Mouse (Mus musculus): ENCODE results near the gene Tjp3.

Gene Tjp3

DNA sequence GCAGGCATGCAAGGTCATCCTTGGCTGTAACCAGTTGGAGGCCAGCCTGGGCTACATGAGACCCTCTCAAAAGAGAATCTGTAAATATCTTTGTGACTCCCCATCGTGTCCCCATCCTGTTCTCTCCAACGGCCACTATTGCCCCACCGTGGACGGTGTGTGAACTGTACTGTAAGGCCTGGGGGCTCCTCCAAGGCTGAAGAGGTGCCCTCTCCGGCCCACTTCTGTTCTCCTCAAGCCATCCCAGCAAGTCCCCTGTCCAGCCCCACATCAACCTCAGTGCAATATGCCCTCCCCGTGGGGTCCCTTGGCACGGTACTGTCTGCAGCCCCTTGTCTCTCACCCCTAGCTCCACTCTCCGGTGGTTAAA, 27.9 kb upstream of the Tjp3 start:
- no peak for DNase-seq

DNA sequence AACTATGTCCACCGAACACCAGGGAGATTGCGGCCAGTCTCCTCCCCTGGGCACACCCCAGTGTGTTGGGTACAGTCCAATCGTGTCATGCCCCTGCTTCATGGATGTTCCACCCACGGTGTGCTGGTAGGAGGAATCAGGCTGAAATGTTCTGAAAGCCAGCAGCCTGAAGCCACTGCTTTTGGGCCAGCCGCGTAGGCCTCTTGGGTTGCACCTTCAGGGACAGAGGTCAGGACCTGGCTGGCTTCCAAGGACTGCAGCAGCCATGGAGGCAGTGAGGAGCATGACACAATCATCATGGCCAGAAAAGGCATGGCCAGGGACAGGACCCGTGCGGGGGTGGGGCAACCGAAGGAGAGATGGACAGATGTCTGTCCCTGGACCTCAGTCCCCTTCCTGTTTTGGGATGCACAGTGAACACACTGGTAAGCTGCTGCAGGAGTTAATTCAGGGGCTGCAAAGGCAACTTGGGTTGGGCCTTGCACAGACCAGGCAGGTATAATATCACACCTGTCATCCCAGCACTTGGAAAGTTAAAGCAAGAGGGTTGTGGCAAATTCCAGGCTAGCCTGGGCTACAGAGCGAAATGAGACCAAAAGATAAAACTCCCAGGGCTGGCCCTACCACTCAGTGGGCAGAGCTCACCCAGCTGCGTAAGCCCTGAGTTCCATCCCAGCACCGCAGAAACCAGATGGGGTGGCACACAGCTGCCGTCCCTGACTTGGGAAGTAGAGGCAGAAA, 27.4 kb upstream of the Tjp3 start:
- DNase-seq = peak; percentile 50 to 56

DNA sequence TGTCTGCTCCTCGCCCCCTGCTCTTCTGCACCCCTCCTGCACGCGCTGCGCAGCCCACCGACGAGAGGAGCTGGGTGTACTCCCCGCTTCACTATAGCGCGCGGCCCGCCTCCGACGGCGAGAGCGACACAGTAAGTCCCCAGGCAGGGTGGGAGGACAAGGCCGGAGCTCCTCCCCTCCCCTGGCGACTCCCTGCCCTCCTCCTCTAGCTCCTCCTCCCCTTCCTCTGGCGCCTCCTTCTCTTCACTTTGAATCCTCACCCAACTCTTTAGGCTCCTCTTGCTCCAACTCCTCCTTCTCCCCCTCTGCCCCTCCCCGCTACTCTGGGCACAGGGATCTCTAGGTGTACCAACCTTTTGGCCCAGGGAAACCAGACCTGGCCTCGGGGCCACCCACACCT, 25.9 kb upstream of the Tjp3 start:
- DNase-seq = peak; percentile 86 to 90

DNA sequence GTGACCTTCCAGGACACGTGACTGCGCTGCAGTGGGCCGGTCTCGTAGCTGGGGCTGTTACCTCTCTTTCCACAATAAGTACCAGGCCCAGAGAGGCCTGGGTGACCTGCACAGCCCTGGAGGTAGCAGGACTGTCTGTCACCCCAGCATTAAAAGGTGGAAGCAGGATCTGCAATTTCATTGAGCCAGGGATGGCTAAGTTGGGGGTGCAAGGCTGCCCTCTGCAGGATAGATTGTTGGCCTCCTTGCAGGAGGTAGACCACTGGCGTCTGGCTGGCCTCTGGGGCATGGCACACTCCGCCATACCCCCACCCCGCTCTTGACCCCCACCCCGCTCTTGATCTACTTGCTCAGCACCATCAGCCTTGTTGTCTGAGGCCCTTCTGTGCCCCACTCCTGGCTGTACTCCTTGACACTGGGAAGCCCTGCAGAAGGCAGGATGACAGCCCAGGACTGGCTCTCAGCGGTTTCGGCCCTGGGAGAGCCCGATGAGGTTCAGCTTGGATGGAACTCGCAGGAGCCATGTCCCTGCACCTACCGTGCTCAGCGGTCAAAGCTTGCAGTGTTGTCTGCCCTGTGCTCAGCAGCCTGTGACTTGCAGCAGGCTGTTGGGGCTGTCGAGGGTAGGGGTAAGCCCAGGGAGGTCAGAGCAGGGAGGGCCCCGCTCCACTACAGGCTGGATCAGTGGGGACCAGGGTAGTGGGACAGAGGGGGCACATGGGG, 25.1 kb upstream of the Tjp3 start:
- DNase-seq = no peak

DNA sequence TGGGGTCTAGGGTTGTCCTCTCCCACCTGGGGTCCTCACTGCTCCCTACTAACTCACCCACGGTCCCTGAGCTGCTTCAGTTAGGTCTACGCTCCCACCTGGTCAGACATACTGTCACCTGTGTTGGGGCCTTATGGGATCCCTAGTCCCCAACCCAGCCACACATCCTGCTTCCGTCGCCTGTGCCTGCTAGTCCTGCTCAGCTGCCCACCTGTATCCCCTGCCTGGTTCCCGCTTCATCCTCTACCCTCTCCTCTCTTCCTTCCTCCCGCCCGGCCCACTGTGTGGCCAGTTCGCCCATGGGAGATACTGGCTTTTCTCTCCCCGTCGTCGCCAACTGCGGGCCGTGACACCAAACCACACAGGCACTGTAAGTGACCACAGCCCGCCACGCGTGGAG, 24.2 kb upstream of the Tjp3 start:
- DNase-seq = no peak

DNA sequence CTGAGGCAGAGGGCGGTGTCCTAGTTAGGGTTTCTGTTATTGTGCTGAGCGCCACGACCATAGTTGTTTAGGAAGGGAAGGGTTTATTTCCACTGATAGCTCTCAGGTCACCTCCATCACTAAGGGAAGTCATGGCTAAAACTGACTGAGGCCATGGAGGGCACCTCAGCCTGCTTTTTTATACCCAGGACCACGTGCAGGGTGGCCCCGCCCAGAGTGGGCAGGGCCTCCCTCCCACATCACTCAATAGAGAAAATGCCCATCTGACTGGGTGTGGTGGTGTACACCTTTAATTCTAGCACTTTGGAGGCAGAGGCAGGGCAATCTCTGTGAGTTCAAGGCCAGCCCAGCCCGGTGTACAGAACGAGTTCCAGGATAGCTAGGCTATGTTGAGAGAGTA, 22.8 kb upstream of the Tjp3 start:
- DNase-seq = no peak

DNA sequence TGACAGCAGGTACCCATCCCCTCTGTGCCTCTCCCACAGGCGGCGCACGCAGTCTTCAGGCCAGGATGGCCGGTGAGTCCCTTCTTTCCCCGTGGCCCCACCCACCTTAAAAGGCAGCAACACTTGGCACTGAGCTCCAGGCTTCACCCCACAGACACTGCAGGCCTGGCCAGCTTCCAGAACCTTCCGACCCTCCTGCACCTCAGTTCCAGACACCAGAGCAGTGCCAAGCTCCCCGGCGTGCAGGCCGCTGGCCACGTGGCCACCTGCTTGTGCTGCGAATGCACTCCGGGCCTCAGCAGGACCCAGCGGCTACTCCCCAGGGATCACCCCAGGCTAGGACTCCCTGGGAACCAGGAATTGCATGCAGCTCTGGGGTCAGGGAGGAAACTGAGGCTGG, 22.2 kb upstream of the Tjp3 start:
- DNase-seq = no peak

DNA sequence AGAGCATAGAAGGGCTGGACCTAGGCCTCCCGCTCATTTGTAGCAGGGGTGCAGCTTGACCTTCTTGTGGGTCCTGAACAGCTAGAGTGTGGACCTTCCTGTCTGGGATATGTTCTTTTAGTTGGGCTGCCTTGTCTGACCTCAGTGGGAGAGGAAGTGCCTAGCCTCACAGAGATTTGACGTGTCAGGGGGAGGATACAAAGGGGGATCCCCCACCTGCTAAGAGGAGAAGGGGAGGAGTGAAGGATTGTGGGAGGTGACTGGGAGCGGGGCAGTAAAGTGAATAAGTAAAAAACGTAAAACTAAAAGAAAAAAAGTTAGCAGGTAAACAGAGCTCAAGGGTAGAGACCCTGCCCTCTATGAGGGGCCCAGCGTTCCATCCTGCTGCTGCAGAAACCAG, 18.2 kb upstream of the Tjp3 start:
- DNase-seq = no peak

DNA sequence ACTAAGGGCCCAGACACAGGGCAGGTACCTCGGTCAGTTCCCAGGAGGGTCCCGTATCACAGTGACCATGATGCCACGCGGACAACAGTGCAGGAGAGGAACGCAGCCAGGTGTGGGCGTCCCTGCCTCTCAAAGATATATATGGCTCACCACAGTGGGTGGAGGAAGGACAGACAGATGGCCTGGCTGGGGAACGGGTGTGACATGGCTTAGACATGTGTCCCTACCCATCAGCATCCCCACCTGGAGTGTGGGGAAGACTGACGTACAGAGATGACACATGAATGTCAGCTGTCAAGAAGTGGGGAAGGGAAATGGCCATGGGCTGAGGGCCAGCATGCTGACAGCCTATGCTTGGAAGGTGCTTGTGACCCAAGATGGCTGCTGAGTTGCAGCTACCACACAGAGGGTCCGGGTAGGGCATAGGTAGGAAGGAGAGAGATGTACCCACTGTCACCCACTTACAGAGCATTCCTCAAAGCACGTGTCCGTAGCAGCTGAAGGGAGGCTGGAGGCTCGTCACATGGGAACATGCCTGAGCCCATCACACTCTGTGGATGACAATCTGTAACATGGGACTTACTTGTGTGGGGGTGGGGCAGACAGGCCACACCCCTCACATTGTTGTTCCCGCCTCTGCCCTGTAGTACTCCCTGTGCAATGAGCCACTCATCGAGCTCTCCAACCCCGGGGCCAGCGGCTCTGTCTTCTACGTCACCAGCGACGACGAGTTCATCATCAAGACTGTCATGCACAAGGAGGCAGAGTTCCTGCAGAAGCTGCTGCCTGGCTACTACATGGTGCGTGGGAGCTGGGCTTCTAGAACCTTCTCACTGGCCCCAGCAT, 15.7 kb upstream of the Tjp3 start:
- DNase-seq = no peak

DNA sequence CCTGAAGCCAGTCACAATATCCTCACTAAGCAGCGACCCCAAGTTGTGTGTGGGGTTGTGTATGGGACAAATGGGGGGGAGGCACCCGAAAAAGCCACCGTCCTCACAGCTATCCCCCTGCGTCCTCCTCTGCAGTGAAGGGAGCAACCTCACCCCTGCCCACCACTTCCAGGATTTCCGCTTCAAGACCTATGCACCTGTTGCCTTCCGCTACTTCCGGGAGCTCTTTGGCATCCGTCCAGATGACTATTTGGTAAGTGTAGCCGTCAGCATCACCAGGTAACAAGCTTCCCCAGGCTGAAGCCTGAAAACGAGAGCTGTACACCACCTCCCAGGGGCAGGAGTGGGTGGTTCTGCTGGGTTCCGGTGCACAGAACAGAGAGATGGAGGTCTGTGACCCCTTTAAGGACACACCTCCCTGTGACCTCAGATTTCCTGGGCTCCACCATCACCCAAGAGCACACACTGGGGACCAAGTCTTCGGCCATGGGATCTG, 14.8 kb upstream of the Tjp3 start:
- DNase-seq = no peak

DNA sequence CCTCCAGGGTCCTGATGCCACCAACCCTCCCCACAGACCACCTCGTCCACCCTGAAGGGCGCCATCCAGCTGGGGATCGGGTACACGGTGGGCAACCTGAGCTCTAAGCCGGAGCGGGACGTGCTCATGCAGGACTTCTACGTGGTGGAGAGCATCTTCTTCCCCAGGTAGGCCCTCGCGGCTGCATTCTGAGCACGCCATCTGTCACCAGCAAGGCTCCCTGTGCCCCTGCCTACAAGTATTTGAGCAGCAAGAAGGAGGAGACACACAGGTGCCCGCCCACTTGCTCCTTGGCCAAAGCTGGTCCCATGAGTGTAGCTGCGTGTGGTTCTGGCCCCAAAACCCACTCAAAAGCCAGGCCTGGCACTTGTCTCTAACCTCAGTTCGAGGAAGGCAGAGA, 14.3 kb upstream of the Tjp3 start:
- no peak for DNase-seq

DNA sequence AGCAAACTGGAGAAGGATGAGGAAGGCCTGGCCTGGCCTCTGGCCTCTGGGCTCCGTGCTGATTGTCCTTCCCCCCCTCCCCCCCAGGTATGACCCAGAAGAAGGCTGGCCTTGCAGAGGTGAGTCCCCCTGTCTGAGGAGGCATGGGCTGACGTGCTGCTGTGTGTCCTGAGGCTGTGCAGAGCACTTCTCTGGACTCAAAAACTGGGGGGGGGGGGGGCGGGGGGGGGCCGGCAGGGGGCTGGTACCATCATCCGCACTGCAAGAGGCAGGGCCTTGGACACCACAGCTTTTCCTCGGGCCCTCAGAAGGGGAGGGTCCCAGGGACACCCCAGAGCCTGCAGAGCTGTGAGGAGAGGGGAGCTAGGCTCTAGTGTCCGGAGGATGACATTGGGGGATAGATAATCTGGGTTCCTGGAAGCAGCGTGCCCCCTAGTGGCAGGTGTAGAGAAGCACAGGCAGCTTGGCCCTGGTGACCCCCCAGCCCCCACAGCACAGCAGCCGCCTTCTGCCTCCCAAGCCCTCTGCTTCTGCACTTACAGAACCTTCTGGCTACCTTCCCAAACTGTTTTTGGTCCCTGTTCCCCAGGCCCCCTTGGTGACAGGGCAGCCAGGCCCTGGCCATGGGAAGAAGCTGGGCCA, 13.3 kb upstream of the Tjp3 start:
- peak; percentile 46 to 60 for DNase-seq

DNA sequence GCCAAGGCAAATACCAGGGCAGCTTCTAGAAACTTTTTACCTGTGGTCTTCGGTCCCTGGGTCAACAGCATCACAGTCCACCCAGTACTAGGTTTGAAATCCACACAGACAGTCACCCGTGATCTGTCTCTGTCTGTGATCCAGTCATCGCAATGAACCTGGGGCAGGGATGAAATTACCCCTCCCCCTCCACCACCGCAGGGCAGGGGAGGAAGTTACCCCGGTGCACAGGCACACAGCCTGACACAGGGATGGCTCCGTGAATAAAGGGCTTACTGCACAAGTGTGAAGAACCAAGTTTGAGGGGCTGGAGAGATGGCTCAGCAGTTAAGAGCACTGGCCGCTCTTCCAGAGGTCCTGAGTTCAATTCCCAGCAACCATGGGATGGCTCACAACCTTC, 12.4 kb upstream of the Tjp3 start:
- no peak for DNase-seq

DNA sequence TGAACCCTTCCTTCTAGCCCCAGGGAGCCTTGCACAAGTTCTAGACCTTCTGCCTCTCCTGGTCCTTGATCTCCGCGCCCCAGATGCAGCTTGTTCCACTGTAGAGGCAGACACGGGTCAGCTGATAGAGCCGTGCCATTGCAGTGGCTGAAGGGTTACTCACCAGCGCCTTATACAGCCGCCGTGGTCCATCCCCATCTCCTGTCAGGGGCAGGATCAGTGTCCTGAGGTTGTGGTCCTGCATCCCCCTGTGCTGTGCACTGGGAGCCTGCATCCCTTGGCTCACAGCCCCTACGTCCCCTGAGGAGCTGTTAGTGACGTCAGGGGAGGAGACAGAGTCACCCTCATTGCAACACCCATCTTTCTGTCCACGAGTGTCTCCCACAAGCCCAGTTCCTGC, 11.9 kb upstream of the Tjp3 start:
- DNase-seq = no peak

DNA sequence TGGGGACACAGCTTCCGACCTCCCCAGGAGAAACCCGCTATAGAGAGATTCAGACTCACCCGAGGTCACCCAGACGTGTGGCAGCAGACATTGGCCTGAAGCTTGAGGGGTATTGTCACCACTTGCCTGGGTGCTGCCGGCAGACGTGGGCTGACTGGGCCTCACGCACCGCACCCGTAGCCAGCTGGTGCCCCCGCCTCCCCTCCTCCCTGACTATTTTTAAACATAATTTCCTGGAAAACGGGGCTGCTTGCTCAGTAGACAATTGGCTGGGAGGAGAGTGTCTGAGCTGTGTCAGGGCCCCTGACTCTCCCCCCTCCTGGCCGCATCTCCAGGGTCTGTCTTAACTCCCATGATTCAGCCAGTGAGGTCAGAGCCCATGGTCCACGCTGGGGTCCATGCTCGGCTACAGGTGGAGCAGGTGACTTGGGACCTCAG, 11.4 kb upstream of the Tjp3 start:
- no peak for DNase-seq

DNA sequence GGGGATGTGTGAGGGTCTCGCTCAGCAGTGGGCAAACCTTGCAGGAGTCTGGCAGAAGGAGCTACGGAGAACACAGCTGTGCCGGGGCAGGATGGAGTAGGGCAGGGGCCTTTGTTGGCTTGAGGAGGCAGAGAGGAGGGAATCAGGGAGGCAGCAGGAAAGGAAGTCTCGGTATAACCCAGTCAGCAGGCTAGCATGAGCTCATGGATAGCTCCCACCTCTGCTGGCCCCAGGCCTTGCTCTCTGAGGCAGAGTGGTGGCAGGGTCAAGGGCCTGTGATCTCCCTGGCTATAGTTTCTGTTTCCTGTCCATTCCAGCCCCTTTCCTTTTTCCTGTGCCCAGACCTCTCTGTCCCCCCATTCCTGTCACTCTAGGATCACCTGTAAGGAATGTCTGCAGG, 10.9 kb upstream of the Tjp3 start:
- DNase-seq = no peak

DNA sequence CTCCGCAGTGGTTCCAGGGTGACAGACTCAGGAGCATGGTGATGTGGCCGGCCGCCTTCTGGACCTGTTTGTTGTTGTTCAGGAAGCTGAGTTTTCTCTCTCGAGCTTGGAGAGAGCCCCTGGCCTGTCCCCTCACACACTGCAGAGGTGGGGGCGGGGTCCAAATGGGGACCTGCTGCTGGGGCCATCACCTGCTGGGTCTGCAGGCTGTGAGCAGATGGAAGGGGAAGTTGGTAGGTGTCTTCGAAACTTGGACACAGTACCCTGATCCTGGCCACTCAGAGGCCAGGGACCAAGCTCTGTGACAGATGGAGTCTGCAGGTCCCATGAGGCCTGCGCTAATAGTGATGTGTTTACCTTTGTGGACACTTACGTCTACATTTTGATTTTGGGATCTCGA, 9.9 kb upstream of the Tjp3 start:
- no peak for DNase-seq

DNA sequence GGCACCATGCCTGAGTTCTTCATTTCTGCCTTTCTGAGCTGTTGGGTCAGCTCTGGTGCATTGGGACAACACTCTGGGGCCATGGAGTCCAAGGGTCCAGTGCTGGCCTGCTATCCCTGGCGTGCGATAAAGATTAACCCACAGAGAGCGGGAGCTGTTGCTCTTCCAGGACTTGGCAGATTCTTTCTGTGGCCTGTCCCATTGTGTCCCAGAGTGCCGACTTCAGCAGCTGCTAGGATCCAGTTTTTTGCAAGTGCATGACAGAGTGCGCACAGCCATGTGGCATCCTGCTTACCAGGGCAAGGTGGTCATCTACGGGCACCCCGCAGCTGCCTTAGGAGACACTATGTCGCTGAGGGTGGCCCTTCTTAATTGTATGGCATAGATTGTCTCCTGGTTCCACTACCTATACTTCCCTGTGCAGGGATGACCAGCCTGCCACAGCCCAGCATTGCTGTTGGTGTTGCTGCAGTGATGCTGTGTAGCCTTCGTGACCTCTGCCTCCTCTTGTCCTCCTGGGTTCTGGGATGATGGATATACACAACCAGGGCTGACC, 9.0 kb upstream of the Tjp3 start:
- DNase-seq = no peak

DNA sequence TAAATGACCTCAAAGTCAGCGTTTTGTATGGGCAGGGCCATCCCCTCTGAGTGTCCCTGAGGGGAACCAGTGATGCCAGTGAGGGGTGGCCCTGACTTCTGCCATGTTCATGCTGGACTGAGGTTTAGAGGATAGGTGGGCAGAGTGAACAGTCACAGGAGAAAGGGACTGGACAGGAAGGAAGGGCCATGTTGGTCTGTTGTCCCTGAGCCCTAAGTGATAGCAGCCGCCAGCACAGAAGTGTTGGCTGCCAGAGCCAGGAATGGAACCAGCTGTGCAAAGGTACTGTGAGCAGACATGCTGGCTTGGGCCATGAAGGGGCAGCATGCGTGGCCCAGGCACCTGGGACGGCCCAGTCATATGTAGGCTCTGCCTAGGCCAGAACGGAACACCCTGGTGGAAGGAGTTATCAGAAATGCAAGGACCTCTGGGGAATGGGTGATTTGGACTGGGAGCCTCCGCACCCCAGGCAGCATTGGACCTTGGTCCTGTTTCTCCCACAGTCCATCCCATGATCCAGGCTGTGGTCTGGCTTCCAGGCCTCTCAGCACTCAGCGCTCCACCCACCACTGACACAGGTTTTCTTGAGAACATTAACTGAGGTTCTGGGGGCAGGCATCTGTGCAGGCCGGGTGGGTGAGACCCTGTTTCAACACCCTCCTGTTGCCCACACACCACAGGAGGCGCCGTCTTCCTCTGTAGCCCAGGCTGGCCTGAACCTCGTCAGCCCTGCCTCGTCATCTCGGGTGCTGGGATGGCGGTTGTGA, 8.4 kb upstream of the Tjp3 start:
- DNase-seq = no peak

DNA sequence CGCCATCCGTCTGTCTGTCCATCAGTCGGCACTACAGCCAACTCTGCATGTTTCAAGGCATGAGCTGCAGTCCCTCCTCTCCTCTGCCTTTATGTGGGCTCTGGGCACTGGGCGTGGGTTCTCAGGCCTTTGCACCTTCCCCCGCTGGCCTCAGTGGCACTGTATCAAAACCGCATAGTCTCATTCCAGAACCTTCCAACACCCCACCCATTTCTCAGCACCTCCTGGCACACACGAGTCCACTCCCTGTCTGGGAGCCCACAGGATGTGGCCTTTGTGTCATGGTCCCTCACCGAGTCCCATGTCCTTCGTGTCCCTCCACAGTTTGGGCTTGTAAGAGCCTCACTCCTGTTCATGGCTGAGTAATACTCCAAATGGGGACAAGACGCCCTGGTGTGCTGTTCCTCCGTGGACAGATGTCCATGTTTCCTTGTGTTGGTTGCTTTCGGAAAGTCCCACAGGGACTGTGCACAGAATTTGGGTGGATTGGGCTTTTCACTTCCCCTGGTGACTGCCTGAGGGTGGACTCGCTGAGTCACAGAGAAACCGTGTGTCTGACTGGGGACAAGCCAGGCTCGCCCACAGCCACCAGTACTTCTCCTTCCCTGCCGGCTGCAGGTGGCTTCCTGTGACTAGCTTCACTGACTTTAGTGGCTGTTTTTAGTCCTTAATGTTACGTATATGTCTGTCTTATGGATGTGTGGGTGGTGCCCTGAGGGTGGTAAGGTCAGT, 7.2 kb upstream of the Tjp3 start:
- peak in 1 of 2 experiments; percentile 72 for DNase-seq

DNA sequence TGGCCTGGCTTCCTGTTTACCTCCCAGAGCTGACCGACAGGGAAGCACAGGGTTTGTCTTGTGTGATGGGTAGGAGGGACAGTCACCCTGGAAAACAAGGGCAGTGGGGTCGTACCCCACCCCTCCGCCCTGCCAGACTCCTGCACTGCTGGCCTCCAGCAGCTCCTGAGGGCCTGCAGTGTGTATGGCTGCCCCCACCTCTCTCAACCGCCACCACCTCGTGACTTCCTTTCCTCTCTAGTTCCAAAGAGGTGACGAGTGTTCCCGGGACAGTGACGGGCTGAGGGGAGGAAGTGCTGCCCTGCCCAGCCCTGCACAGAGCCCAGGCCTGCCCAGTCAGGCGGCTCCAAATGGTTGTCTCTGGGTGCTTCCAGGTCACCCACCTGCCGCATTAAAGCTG, 6.5 kb upstream of the Tjp3 start:
- peak; percentile 85 for DNase-seq
